Mouse (Mus musculus) liver, adult 2 months (tissue): ENCODE results near the gene Gm5416. TPM values are rescaled to one million over a fixed set of nuclear protein-coding genes. Genes with fewer than 3 reads are reported as not detected.
"Not testable (repeated sequence)": the region's sequence is repeated elsewhere in the genome, so short reads cannot be mapped to it uniquely, and the experiment has no call there.

Experiments
- DNase-seq: peaks from one replicate; pipeline ENCODE4 v3.0.0-alpha.2; 2011; ENCODE audit warnings: low read depth, low spot score; ENCODE audit errors: extremely low read depth
- H3K27ac ChIP-seq: fragments of 200-500 bp; replicated peaks from 2 replicates; pipeline ENCODE4 v1.5.1; 2012; ENCODE audit warnings: low read depth, mild to moderate bottlenecking, control low read depth, inconsistent platforms, low read length; ENCODE audit not compliant: insufficient read depth
- H3K27me3 ChIP-seq: fragments of 200-500 bp; 2 replicates; pipeline ENCODE4 v1.6.1; 2012; ENCODE audit warnings: mild to moderate bottlenecking, moderate library complexity, low read length, inconsistent platforms; ENCODE audit not compliant: control insufficient read depth, insufficient read depth
- H3K36me3 ChIP-seq: fragments of 200-500 bp; 2 replicates; pipeline ENCODE4 v1.6.1; 2012; ENCODE audit warnings: low read length, inconsistent platforms; ENCODE audit not compliant: control insufficient read depth, insufficient read depth
- H3K4me1 ChIP-seq: fragments of 200-500 bp; 2 replicates; pipeline ENCODE4 v1.6.1; 2011; ENCODE audit warnings: low read length; ENCODE audit not compliant: control insufficient read depth, insufficient read depth
- H3K4me3 ChIP-seq: fragments of 200-500 bp; 2 replicates; pipeline ENCODE4 v1.5.1; 2011; ENCODE audit warnings: low read depth, mild to moderate bottlenecking, control low read depth, low read length, moderate library complexity; ENCODE audit not compliant: insufficient read depth
- H3K79me2 ChIP-seq: fragments of 200-500 bp; 2 replicates; pipeline ENCODE4 v1.6.1; 2012; ENCODE audit warnings: inconsistent platforms, mild to moderate bottlenecking, low read length, moderate library complexity; ENCODE audit not compliant: control insufficient read depth, insufficient read depth
- H3K9ac ChIP-seq: fragments of 200-500 bp; 2 replicates; pipeline ENCODE4 v1.6.1; 2012; ENCODE audit warnings: low read depth, mild to moderate bottlenecking, control low read depth, inconsistent platforms, low read length
- CTCF ChIP-seq: fragments of 200-500 bp; IDR thresholded peaks from 2 replicates; pipeline ENCODE4 v1.5.1; 2011; ENCODE audit warnings: low read depth, low read length, control low read depth
- POLR2A ChIP-seq: fragments of 200-500 bp; IDR thresholded peaks from 2 replicates; pipeline ENCODE4 v1.6.1; 2011; ENCODE audit warnings: low read length, control low read depth; ENCODE audit not compliant: insufficient read depth; ENCODE audit errors: extremely low read depth
- WGBS: fragments of 180-500 bp; shearing (Covaris S2); methylation state at CpG from one replicate; pipeline ENCODE4 v1.1.7; 2018; 5-methylcytosine and 5-hydroxymethylcytosine counted together
- polyA plus RNA-seq: library from polyadenylated mRNA; depleted of rRNA; stranded (reverse); fragments of >200 nt; gene quantifications from 2 replicates; pipeline ENCODE4 v1.2.3, GENCODE M21; 2012; rRNA removed
- total RNA-seq: library from RNA; depleted of rRNA; stranded (reverse); fragments of >200 nt; gene quantifications from 2 replicates; pipeline ENCODE4 v1.2.3, GENCODE M21; 2014; rRNA removed

Gm5416 gene
- total RNA-seq (not detected in 2 replicates), polyA plus RNA-seq (not detected in 2 replicates)

DNA sequence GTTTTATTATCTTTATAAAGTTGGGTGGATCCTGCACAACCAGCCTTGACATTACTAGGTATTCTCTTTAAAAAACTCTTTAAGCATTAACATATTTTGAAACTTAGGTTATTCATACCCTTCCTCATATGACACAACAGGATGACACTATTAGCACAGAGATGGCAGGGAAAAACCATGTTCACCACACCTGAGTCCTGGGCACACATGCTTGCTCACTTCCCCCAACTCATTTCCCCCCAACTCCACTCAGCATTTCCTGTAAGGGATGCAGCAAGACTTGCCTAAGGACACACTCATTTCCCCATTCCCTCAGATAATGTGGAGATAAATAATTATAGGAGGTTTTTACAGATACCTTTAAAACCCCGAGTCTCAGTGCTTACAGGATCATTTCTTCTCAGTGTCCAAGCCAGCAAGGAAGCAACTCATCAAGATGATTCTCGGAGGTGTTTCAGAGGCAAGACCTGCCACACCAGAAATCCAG is at the start of gene Gm5416:
TSS of gene Gm5416 (plus strand) at position 437 of the 487 bp plus-strand sequence.
- Histone ChIP-seq H3K27ac (no peak within 1 kb of the TSS), H3K27me3 (no peaks in the 10 kb centered on the region), H3K36me3 (no peaks in the 10 kb centered on the region), H3K4me3 (no peak within 1 kb of the TSS), H3K9ac (no peak within 1 kb of the TSS), H3K79me2 (no peaks in the 10 kb centered on the region), H3K4me1 (no peaks in the 10 kb centered on the region)
- TF ChIP-seq POLR2A, result no peak
- TF ChIP-seq CTCF, result no peak
- DNase-seq, result no peak
- 78% methylated on average over 2 of the region's 2 CpGs for WGBS

DNA sequence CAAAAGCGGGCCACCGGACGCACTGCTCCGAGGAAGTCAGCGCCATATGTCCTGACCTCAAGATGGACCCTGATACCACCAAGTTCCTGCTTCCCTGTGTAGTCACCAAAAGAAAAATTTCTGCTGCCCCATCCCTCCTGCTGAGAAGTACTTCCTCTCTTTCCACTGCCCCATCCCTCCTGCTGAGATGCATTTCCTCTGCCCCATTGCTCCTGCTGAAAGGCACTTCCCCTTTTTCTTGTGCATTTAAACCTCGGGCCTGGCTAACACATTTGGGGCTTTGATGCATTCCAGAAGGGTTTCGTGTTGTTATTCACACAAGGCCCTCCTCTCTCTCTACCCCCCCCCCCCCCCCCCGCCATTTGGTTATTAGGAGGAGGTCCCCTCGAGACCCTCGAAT is 42.4 kb upstream of the Gm5416 start:
- not testable (repeated sequence) for H3K36me3 ChIP-seq, H3K9ac ChIP-seq, H3K27me3 ChIP-seq, H3K79me2 ChIP-seq, H3K4me3 ChIP-seq, H3K4me1 ChIP-seq, DNase-seq, H3K27ac ChIP-seq
- WGBS, result 87% methylated on average over 10 of the region's 10 CpGs

DNA sequence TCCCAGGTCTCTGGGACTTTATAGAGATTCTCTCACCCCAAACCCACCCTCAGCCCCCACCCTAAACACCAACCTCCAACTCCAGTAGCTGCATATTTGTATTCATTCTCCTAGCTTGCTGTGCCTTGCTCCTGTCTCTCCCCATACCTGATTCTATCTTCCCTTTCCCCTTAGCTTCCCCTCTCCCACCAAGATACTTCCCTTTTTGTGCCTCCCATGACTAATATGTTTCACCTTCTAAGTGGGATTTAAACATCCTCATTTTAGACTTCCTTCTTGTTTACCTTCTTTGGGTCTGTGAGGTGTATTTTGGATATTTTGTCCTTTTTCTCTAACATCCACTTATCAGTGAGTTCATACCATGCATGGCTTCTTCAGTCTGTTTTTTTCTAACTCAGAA is 34.1 kb upstream of the Gm5416 start:
- no peak for DNase-seq
- no peak for TF ChIP-seq CTCF
- TF ChIP-seq POLR2A, result no peak
- H3K4me1 ChIP-seq, result peaks cover 2% of the 10 kb centered on the region; the same call in 1 of the 2 replicates
- H3K27ac ChIP-seq, result no peak overlapping the region
- no peaks in the 10 kb centered on the region for H3K27me3 ChIP-seq
- no peaks in the 10 kb centered on the region for H3K79me2 ChIP-seq
- H3K36me3 ChIP-seq, result no peaks in the 10 kb centered on the region
- no peak overlapping the region for H3K4me3 ChIP-seq
- no peak overlapping the region for H3K9ac ChIP-seq

DNA sequence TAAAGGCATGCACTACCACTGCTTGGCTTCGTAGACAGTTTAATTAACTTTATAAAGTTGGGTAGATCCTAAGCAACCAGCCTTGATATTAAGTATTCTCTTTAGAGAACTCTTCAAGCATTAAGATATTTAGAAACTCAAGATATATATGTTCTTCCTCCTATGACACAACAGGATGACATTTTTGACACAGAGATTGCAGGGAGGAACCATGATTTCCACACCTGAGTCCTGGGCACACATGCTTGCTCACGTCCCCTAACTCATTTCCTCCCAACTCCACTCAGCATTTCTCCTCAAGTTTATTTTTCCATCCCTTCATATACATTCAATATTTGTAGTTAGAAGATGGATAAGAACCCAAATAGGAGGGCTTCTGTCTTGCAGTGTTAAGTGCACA is 30.3 kb upstream of the Gm5416 start:
- no peak overlapping the region for H3K4me3 ChIP-seq
- no peaks in the 10 kb centered on the region for H3K36me3 ChIP-seq
- peaks cover 2% of the 10 kb centered on the region; the same call in 1 of the 2 replicates for H3K4me1 ChIP-seq
- TF ChIP-seq CTCF, result no peak
- TF ChIP-seq POLR2A, result no peak
- no peaks in the 10 kb centered on the region for H3K27me3 ChIP-seq
- 83% methylated on average over 2 of the region's 2 CpGs for WGBS
- H3K9ac ChIP-seq, result no peak overlapping the region
- DNase-seq, result no peak
- no peak overlapping the region for H3K27ac ChIP-seq
- H3K79me2 ChIP-seq, result no peaks in the 10 kb centered on the region

DNA sequence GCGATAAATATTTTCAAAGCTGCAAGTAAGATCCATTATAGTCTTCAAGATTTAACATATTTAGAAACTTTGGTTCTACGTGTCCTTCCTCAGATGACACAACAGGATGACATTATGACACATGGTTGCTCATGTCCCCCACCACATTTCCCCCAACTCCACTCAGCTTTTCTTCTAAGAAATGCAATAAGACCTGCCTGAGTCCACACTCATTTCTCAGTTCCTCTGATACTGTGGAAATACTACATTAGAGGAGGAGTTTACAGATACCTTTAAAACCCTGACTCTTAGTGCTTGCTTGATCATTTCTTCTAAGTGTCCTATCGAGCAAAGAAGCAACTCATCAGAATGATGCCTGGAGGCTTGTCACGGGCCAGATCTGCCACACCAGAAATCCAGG is 26.3 kb upstream of the Gm5416 start, which contains the start of gene Gm5483:
TSS of gene Gm5483 (plus strand) at position 301 of the 400 bp plus-strand sequence.
- H3K27ac ChIP-seq, H3K79me2 ChIP-seq, H3K9ac ChIP-seq, DNase-seq, H3K4me3 ChIP-seq, H3K27me3 ChIP-seq, H3K36me3 ChIP-seq, H3K4me1 ChIP-seq: not testable (repeated sequence)
- WGBS, result 86% methylated on average over 4 of the region's 4 CpGs

DNA sequence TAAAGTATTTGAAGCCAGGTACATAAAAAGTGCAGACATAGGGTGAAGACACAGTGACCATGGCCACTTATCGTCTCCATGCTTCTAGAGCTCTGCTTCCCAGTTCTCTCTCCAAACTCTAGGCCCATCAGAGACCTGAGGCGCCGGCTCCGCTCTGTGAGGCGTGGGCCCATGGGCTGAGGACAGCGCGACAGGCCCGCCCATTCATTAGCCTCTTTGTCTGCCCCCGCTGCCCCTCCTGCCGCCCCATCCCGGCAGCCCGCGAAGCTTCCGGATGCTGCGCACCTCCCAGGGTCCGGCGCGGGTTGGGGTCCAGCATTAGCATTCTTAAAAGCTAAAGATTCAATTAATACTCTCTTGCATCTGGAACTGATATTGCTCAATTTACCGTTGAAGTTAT is 11.0 kb upstream of the Gm5416 start:
- Histone ChIP-seq H3K36me3 (no peaks in the 10 kb centered on the region), H3K4me1 (no peaks in the 10 kb centered on the region), H3K27me3 (no peaks in the 10 kb centered on the region), H3K27ac (no peak overlapping the region), H3K9ac (no peak overlapping the region), H3K79me2 (no peaks in the 10 kb centered on the region), H3K4me3 (no peak overlapping the region)
- 62% methylated on average over 19 of the region's 19 CpGs for WGBS
- TF ChIP-seq CTCF (no peak), POLR2A (no peak)
- no peak for DNase-seq
